Mouse (Mus musculus): ENCODE results near the gene Ankle1. TPM values are rescaled to one million over a fixed set of nuclear protein-coding genes. Genes with fewer than 3 reads are reported as not detected.
"Not testable (repeated sequence)": the region's sequence is repeated elsewhere in the genome, so short reads cannot be mapped to it uniquely, and the experiment has no call there.

Ankle1 gene
- polyA plus RNA-seq, 1 experiment from 2014 or later: 32.9 TPM

GRCm38 (mm10) chr8:71432935-71433334, 27.1 kb downstream of the Ankle1 start:
- ATAC-seq (replicated peaks; ENCODE audit: extremely low read depth, insufficient read depth, low FRiP score); H3K27me3 ChIP-seq (ENCODE audit: control insufficient read depth, insufficient read depth, low read length); H3K4me3 ChIP-seq (ENCODE audit: low read length); H3K36me3 ChIP-seq (ENCODE audit: control insufficient read depth, insufficient read depth); H3K4me2 ChIP-seq (ENCODE audit: low read depth, low read length); H3K27ac ChIP-seq (ENCODE audit: low read length); H3K9me3 ChIP-seq (replicated peaks; ENCODE audit: control insufficient read depth, low read length); H3K4me1 ChIP-seq (ENCODE audit: control insufficient read depth, insufficient read depth, low read length); H3K9ac ChIP-seq (ENCODE audit: low read length): not testable (repeated sequence)
- WGBS: 52% methylated on average over 1 of the region's 1 CpGs

GRCm38 (mm10) chr8:71437041-71437440, 31.2 kb downstream of the Ankle1 start:
- Histone ChIP-seq H3K9me3 (replicated peaks; ENCODE audit: control insufficient read depth, low read length) (no peaks in the 10 kb centered on the region), H3K27ac (ENCODE audit: low read length) (no peak overlapping the region), H3K9ac (ENCODE audit: low read length) (no peak overlapping the region), H3K4me2 (ENCODE audit: low read depth, low read length) (no peak overlapping the region), H3K4me1 (ENCODE audit: control insufficient read depth, insufficient read depth, low read length) (no peaks in the 10 kb centered on the region), H3K4me3 (ENCODE audit: low read length) (no peak overlapping the region), H3K36me3 (ENCODE audit: control insufficient read depth, insufficient read depth) (no peaks in the 10 kb centered on the region), H3K27me3 (ENCODE audit: control insufficient read depth, insufficient read depth, low read length) (peaks cover 2% of the 10 kb centered on the region; the same call in 1 of the 2 replicates)
- 52% methylated on average over 3 of the region's 3 CpGs for WGBS
- no peak for ATAC-seq (replicated peaks; ENCODE audit: extremely low read depth, insufficient read depth, low FRiP score)

GRCm38 (mm10) chr8:71441404-71441803, 35.6 kb downstream of the Ankle1 start:
- Histone ChIP-seq H3K9ac (ENCODE audit: low read length) (no peak overlapping the region), H3K27ac (ENCODE audit: low read length) (no peak overlapping the region), H3K4me1 (ENCODE audit: control insufficient read depth, insufficient read depth, low read length) (no peaks in the 10 kb centered on the region), H3K36me3 (ENCODE audit: control insufficient read depth, insufficient read depth) (no peaks in the 10 kb centered on the region), H3K9me3 (replicated peaks; ENCODE audit: control insufficient read depth, low read length) (no peaks in the 10 kb centered on the region), H3K4me2 (ENCODE audit: low read depth, low read length) (no peak overlapping the region), H3K27me3 (ENCODE audit: control insufficient read depth, insufficient read depth, low read length) (peaks cover 6% of the 10 kb centered on the region), H3K4me3 (ENCODE audit: low read length) (no peak overlapping the region)
- WGBS: under 1% methylated on average over 7 of the region's 7 CpGs
- no peak for ATAC-seq (replicated peaks; ENCODE audit: extremely low read depth, insufficient read depth, low FRiP score)

- 66% methylated on average over 7 of the region's 7 CpGs for WGBS
- no peak for ATAC-seq (replicated peaks; ENCODE audit: extremely low read depth, insufficient read depth, low FRiP score)
- no peaks in the 10 kb centered on the region for H3K36me3 ChIP-seq (ENCODE audit: control insufficient read depth, insufficient read depth)
- H3K27ac ChIP-seq (ENCODE audit: low read length): no peak overlapping the region
- H3K9me3 ChIP-seq (replicated peaks; ENCODE audit: control insufficient read depth, low read length): no peaks in the 10 kb centered on the region
- H3K9ac ChIP-seq (ENCODE audit: low read length): no peak overlapping the region
- H3K4me2 ChIP-seq (ENCODE audit: low read depth, low read length): no peak overlapping the region
- no peak overlapping the region for H3K4me3 ChIP-seq (ENCODE audit: low read length)
- no peaks in the 10 kb centered on the region for H3K4me1 ChIP-seq (ENCODE audit: control insufficient read depth, insufficient read depth, low read length)
- H3K27me3 ChIP-seq (ENCODE audit: control insufficient read depth, insufficient read depth, low read length): peaks cover 6% of the 10 kb centered on the region
These were observed 39.3 kb downstream of the Ankle1 start for GRCm38 (mm10) chr8:71445096-71445495.

GRCm38 (mm10) chr8:71451337-71451736, 45.5 kb downstream of the Ankle1 start:
- Histone ChIP-seq H3K4me2 (ENCODE audit: low read depth, low read length) (no peak overlapping the region), H3K9me3 (replicated peaks; ENCODE audit: control insufficient read depth, low read length) (no peaks in the 10 kb centered on the region), H3K36me3 (ENCODE audit: control insufficient read depth, insufficient read depth) (no peaks in the 10 kb centered on the region), H3K4me3 (ENCODE audit: low read length) (no peak overlapping the region), H3K9ac (ENCODE audit: low read length) (no peak overlapping the region), H3K27me3 (ENCODE audit: control insufficient read depth, insufficient read depth, low read length) (no peaks in the 10 kb centered on the region), H3K27ac (ENCODE audit: low read length) (no peak overlapping the region), H3K4me1 (ENCODE audit: control insufficient read depth, insufficient read depth, low read length) (no peaks in the 10 kb centered on the region)
- 64% methylated on average over 4 of the region's 4 CpGs for WGBS
- ATAC-seq (replicated peaks; ENCODE audit: extremely low read depth, insufficient read depth, low FRiP score): no peak

GRCm38 (mm10) chr8:71451777-71452176, 46.0 kb downstream of the Ankle1 start:
- Histone ChIP-seq H3K4me1 (ENCODE audit: control insufficient read depth, insufficient read depth, low read length) (no peaks in the 10 kb centered on the region), H3K27ac (ENCODE audit: low read length) (no peak overlapping the region), H3K4me2 (ENCODE audit: low read depth, low read length) (no peak overlapping the region), H3K9ac (ENCODE audit: low read length) (no peak overlapping the region), H3K27me3 (ENCODE audit: control insufficient read depth, insufficient read depth, low read length) (no peaks in the 10 kb centered on the region), H3K4me3 (ENCODE audit: low read length) (no peak overlapping the region), H3K9me3 (replicated peaks; ENCODE audit: control insufficient read depth, low read length) (no peaks in the 10 kb centered on the region), H3K36me3 (ENCODE audit: control insufficient read depth, insufficient read depth) (no peaks in the 10 kb centered on the region)
- WGBS: 48% methylated on average over 11 of the region's 11 CpGs
- ATAC-seq (replicated peaks; ENCODE audit: extremely low read depth, insufficient read depth, low FRiP score): no peak

GRCm38 (mm10) chr8:71452669-71453068, 46.9 kb downstream of the Ankle1 start:
- H3K4me3 ChIP-seq (ENCODE audit: low read length): no peak overlapping the region
- 68% methylated on average over 2 of the region's 2 CpGs for WGBS
- H3K9ac ChIP-seq (ENCODE audit: low read length): no peak overlapping the region
- no peak overlapping the region for H3K4me2 ChIP-seq (ENCODE audit: low read depth, low read length)
- no peaks in the 10 kb centered on the region for H3K27me3 ChIP-seq (ENCODE audit: control insufficient read depth, insufficient read depth, low read length)
- no peaks in the 10 kb centered on the region for H3K4me1 ChIP-seq (ENCODE audit: control insufficient read depth, insufficient read depth, low read length)
- H3K9me3 ChIP-seq (replicated peaks; ENCODE audit: control insufficient read depth, low read length): no peaks in the 10 kb centered on the region
- no peak overlapping the region for H3K27ac ChIP-seq (ENCODE audit: low read length)
- H3K36me3 ChIP-seq (ENCODE audit: control insufficient read depth, insufficient read depth): 0 out of 2 replicates have a peak, but pooled peaks cover 1% of the 10 kb centered on the region
- ATAC-seq (replicated peaks; ENCODE audit: extremely low read depth, insufficient read depth, low FRiP score): no peak

GRCm38 (mm10) chr8:71454668-71455067, 48.9 kb downstream of the Ankle1 start:
- no peaks in the 10 kb centered on the region for H3K4me1 ChIP-seq (ENCODE audit: control insufficient read depth, insufficient read depth, low read length)
- H3K4me2 ChIP-seq (ENCODE audit: low read depth, low read length): no peak overlapping the region
- no peak overlapping the region for H3K9ac ChIP-seq (ENCODE audit: low read length)
- 72% methylated on average over 8 of the region's 8 CpGs for WGBS
- no peak overlapping the region for H3K4me3 ChIP-seq (ENCODE audit: low read length)
- H3K27ac ChIP-seq (ENCODE audit: low read length): no peak overlapping the region
- peaks cover 9% of the 10 kb centered on the region; the same call in 1 of the 2 replicates for H3K36me3 ChIP-seq (ENCODE audit: control insufficient read depth, insufficient read depth)
- ATAC-seq (replicated peaks; ENCODE audit: extremely low read depth, insufficient read depth, low FRiP score): no peak
- no peaks in the 10 kb centered on the region for H3K27me3 ChIP-seq (ENCODE audit: control insufficient read depth, insufficient read depth, low read length)
- no peaks in the 10 kb centered on the region for H3K9me3 ChIP-seq (replicated peaks; ENCODE audit: control insufficient read depth, low read length)

- H3K9ac ChIP-seq (ENCODE audit: low read length): no peak overlapping the region
- no peaks in the 10 kb centered on the region for H3K27me3 ChIP-seq (ENCODE audit: control insufficient read depth, insufficient read depth, low read length)
- H3K9me3 ChIP-seq (replicated peaks; ENCODE audit: control insufficient read depth, low read length): no peaks in the 10 kb centered on the region
- H3K36me3 ChIP-seq (ENCODE audit: control insufficient read depth, insufficient read depth): peaks cover 20% of the 10 kb centered on the region
- H3K4me3 ChIP-seq (ENCODE audit: low read length): no peak overlapping the region
- ATAC-seq (replicated peaks; ENCODE audit: extremely low read depth, insufficient read depth, low FRiP score): no peak
- H3K27ac ChIP-seq (ENCODE audit: low read length): no peak overlapping the region
- H3K4me1 ChIP-seq (ENCODE audit: control insufficient read depth, insufficient read depth, low read length): no peaks in the 10 kb centered on the region
- 39% methylated on average over 22 of the region's 22 CpGs for WGBS
- no peak overlapping the region for H3K4me2 ChIP-seq (ENCODE audit: low read depth, low read length)
These were observed 51.1 kb downstream of the Ankle1 start for GRCm38 (mm10) chr8:71456906-71457305.

Data from heart, embryonic 16.5 days (tissue).